Mouse (Mus musculus): ENCODE data around the gene Slc6a20a. TPM values are rescaled to one million over a fixed set of nuclear protein-coding genes. Genes with fewer than 3 reads are reported as not detected.
A peak's percentile ranks its signal among the peaks of the same experiment; 100 is the strongest.

Gene Slc6a20a
- polyA plus RNA-seq, 1 experiment from 2014 or later = 16.8 TPM

- 83% methylated on average over 6 of the region's 6 CpGs for WGBS
- ATAC-seq = no peak
- Histone ChIP-seq H3K4me3 (replicated peaks) (no peak within 1 kb of the TSS), H3K27me3 (replicated peaks) (no peaks in the 10 kb centered on the region), H3K9ac (no peak within 1 kb of the TSS), H3K4me1 (replicated peaks) (no peaks in the 10 kb centered on the region), H3K9me3 (no peaks in the 10 kb centered on the region), H3K4me2 (replicated peaks) (no peak within 1 kb of the TSS), H3K36me3 (no peaks in the 10 kb centered on the region), H3K27ac (no peak within 1 kb of the TSS)
These were observed 46.4 kb downstream of the Slc6a20a start, which contains the start of gene Slc6a20b for GRCm38 (mm10) chr9:123632281-123632680. Slc6a20b (minus strand) TSS chr9:123632565.

- Histone ChIP-seq H3K36me3 (no peaks in the 10 kb centered on the region), H3K9me3 (no peaks in the 10 kb centered on the region), H3K9ac (no peak overlapping the region), H3K27ac (no peak overlapping the region), H3K27me3 (replicated peaks) (no peaks in the 10 kb centered on the region), H3K4me2 (replicated peaks) (no peak overlapping the region), H3K4me3 (replicated peaks) (no peak overlapping the region), H3K4me1 (replicated peaks) (no peaks in the 10 kb centered on the region)
- no peak for ATAC-seq
- WGBS = 78% methylated on average over 3 of the region's 3 CpGs
These were observed 47.0 kb downstream of the Slc6a20a start for GRCm38 (mm10) chr9:123631666-123632065.

- Histone ChIP-seq H3K4me3 (replicated peaks) (no peak overlapping the region), H3K36me3 (no peaks in the 10 kb centered on the region), H3K9ac (no peak overlapping the region), H3K9me3 (no peaks in the 10 kb centered on the region), H3K4me2 (replicated peaks) (no peak overlapping the region), H3K27me3 (replicated peaks) (no peaks in the 10 kb centered on the region), H3K27ac (no peak overlapping the region), H3K4me1 (replicated peaks) (0 out of 2 replicates have a peak, but pooled peaks cover 3% of the 10 kb centered on the region)
- ATAC-seq = no peak
- WGBS = 92% methylated on average over 11 of the region's 11 CpGs
These were observed 52.9 kb downstream of the Slc6a20a start for GRCm38 (mm10) chr9:123625821-123626220.

- H3K4me1 ChIP-seq (replicated peaks) = 0 out of 2 replicates have a peak, but pooled peaks cover 3% of the 10 kb centered on the region
- H3K27ac ChIP-seq = no peak overlapping the region
- ATAC-seq = no peak
- H3K9ac ChIP-seq = no peak overlapping the region
- H3K9me3 ChIP-seq = no peaks in the 10 kb centered on the region
- no peaks in the 10 kb centered on the region for H3K36me3 ChIP-seq
- H3K4me3 ChIP-seq (replicated peaks) = no peak overlapping the region
- WGBS = 81% methylated on average over 2 of the region's 2 CpGs
- H3K4me2 ChIP-seq (replicated peaks) = no peak overlapping the region
- no peaks in the 10 kb centered on the region for H3K27me3 ChIP-seq (replicated peaks)
These were observed 53.9 kb downstream of the Slc6a20a start for GRCm38 (mm10) chr9:123624741-123625140.

GRCm38 (mm10) chr9:123620311-123621098 lies 58.2 kb downstream of the Slc6a20a start:
- Histone ChIP-seq H3K4me1 (replicated peaks) (0 out of 2 replicates have a peak, but pooled peaks cover 3% of the 10 kb centered on the region), H3K4me2 (replicated peaks) (no peak overlapping the region), H3K36me3 (no peaks in the 10 kb centered on the region), H3K4me3 (replicated peaks) (no peak overlapping the region), H3K9me3 (no peaks in the 10 kb centered on the region), H3K9ac (no peak overlapping the region), H3K27me3 (replicated peaks) (no peaks in the 10 kb centered on the region), H3K27ac (no peak overlapping the region)
- 53% methylated on average over 5 of the region's 5 CpGs for WGBS
- ATAC-seq = peak; percentile 90

GRCm38 (mm10) chr9:123601529-123601928 lies 77.2 kb downstream of the Slc6a20a start:
- Histone ChIP-seq H3K4me1 (replicated peaks) (no peaks in the 10 kb centered on the region), H3K4me2 (replicated peaks) (no peak overlapping the region), H3K36me3 (no peaks in the 10 kb centered on the region), H3K9me3 (no peaks in the 10 kb centered on the region), H3K9ac (no peak overlapping the region), H3K4me3 (replicated peaks) (no peak overlapping the region), H3K27ac (no peak overlapping the region), H3K27me3 (replicated peaks) (no peaks in the 10 kb centered on the region)
- WGBS = 69% methylated on average over 1 of the region's 1 CpGs
- no peak for ATAC-seq

- ATAC-seq = no peak
- Histone ChIP-seq H3K4me2 (replicated peaks) (no peak overlapping the region), H3K4me1 (replicated peaks) (no peaks in the 10 kb centered on the region), H3K27ac (no peak overlapping the region), H3K27me3 (replicated peaks) (no peaks in the 10 kb centered on the region), H3K36me3 (no peaks in the 10 kb centered on the region), H3K9ac (no peak overlapping the region), H3K4me3 (replicated peaks) (no peak overlapping the region), H3K9me3 (no peaks in the 10 kb centered on the region)
- WGBS = 90% methylated on average over 2 of the region's 2 CpGs
These were observed 81.3 kb downstream of the Slc6a20a start for GRCm38 (mm10) chr9:123597376-123597775.

GRCm38 (mm10) chr9:123596910-123597309 lies 81.8 kb downstream of the Slc6a20a start:
- WGBS = 96% methylated on average over 2 of the region's 2 CpGs
- no peak for ATAC-seq
- H3K36me3 ChIP-seq = no peaks in the 10 kb centered on the region

GRCm38 (mm10) chr9:123595194-123595593 lies 83.5 kb downstream of the Slc6a20a start:
- H3K27ac ChIP-seq = no peak overlapping the region
- no peak for ATAC-seq
- H3K27me3 ChIP-seq (replicated peaks) = no peaks in the 10 kb centered on the region
- no peaks in the 10 kb centered on the region for H3K4me1 ChIP-seq (replicated peaks)
- no peaks in the 10 kb centered on the region for H3K36me3 ChIP-seq
- H3K9ac ChIP-seq = no peak overlapping the region
- H3K4me3 ChIP-seq (replicated peaks) = no peak overlapping the region
- H3K4me2 ChIP-seq (replicated peaks) = no peak overlapping the region
- WGBS = 95% methylated on average over 4 of the region's 4 CpGs
- H3K9me3 ChIP-seq = no peaks in the 10 kb centered on the region

More at GRCm38 (mm10) chr9:123596910-123597309, 81.8 kb downstream of the Slc6a20a start:
- Histone ChIP-seq H3K27me3 (replicated peaks) (no peaks in the 10 kb centered on the region), H3K27ac (no peak overlapping the region), H3K9ac (no peak overlapping the region), H3K4me3 (replicated peaks) (no peak overlapping the region), H3K4me2 (replicated peaks) (no peak overlapping the region), H3K9me3 (no peaks in the 10 kb centered on the region), H3K4me1 (replicated peaks) (no peaks in the 10 kb centered on the region)

- Histone ChIP-seq H3K36me3 (0 out of 2 replicates have a peak, but pooled peaks cover 3% of the 10 kb centered on the region), H3K4me1 (replicated peaks) (no peaks in the 10 kb centered on the region), H3K9ac (no peak overlapping the region), H3K4me3 (replicated peaks) (no peak overlapping the region), H3K4me2 (replicated peaks) (no peak overlapping the region), H3K9me3 (no peaks in the 10 kb centered on the region), H3K27ac (peak overlapping the region; percentile 4; the same call in 1 of the 2 replicates), H3K27me3 (replicated peaks) (no peaks in the 10 kb centered on the region)
- peak; percentile 98 for ATAC-seq
- WGBS = 53% methylated on average over 7 of the region's 7 CpGs
These were observed 89.3 kb downstream of the Slc6a20a start for GRCm38 (mm10) chr9:123589240-123589910.

Data from intestine, embryonic 15.5 days (tissue).